Mouse (Mus musculus): ENCODE measurements around the gene Glrb. TPM values are rescaled to one million over a fixed set of nuclear protein-coding genes. Genes with fewer than 3 reads are reported as not detected.
A peak's percentile ranks its signal among the peaks of the same experiment; 100 is the strongest.

The Glrb gene
- total and polyA plus RNA-seq, 2 experiments from 2014 or later = 56.9 to 79.4 TPM

DNA sequence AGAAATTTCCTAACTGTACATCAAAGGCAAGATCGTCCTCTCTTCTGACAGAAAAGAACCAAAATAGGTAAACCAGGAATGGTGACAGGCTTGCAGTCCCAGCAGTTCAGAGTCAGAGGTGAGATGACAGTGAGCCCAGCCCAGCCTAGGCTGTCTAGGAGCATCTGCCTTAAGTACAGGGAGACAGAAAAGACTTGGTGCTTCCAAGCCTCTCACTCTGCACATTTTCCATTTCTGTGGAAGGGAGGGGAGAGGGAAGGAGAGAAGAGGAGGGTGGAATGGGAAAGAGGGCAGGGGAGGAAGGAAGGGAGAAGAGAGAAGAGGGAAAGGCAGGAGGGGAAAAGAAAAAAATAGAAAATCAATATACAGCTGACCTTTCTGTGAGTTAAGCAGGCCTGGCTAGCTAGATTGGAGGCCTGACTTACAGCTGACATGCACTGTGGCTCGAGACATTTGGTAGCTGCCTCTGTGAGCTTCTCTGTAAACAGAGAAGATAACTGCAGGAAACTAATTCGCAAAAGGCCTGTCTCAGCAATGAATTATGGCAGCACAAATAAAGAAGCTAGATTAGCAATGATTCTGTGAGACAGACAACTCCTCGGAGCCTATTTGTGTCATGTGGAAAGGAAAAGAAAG lies 20.3 kb downstream of the Glrb start:
- Histone ChIP-seq H3K36me3 (ENCODE audit: insufficient read depth) (no peaks in the 10 kb centered on the region), H3K4me3 (ENCODE audit: low read depth, low read length) (no peak overlapping the region), H3K4me1 (ENCODE audit: insufficient read depth) (no peaks in the 10 kb centered on the region), H3K9ac (no peak overlapping the region), H3K9me3 (ENCODE audit: low read length) (no peaks in the 10 kb centered on the region), H3K4me2 (ENCODE audit: low read depth) (no peak overlapping the region), H3K27ac (ENCODE audit: low read depth, low read length) (no peak overlapping the region; the same call in 1 of the 2 replicates), H3K27me3 (ENCODE audit: insufficient read depth, low read length) (no peaks in the 10 kb centered on the region)
- WGBS = 66% methylated on average over 4 of the region's 4 CpGs
- no peak for TF ChIP-seq CTCF (IDR thresholded peaks at IDR 0.05; ENCODE audit: low read depth)
- no peak for DNase-seq
- no peak for ATAC-seq

DNA sequence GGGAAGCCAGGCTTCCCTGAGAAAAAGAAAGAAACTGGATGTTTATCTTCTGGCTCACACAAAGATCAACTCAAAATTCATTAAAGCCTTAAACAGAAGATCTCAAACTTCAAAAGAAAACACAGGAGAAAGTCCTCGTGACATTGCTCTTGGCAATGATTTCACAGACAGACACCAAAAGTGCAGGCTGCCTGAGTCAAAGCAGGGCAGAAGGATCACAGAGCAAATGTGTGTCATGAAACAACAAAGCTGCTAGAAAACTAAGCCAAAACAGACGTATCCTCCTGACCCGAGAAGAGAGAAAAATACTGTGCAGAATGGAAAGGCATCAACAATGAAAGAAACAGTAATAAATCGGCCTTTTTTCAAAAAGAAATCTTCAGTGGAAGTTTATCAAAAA lies 22.4 kb downstream of the Glrb start:
- Histone ChIP-seq H3K4me3 (ENCODE audit: low read depth, low read length) (no peak overlapping the region), H3K36me3 (ENCODE audit: insufficient read depth) (no peaks in the 10 kb centered on the region), H3K27me3 (ENCODE audit: insufficient read depth, low read length) (no peaks in the 10 kb centered on the region), H3K9ac (no peak overlapping the region), H3K9me3 (ENCODE audit: low read length) (no peaks in the 10 kb centered on the region), H3K27ac (ENCODE audit: low read depth, low read length) (no peak overlapping the region), H3K4me2 (ENCODE audit: low read depth) (no peak overlapping the region), H3K4me1 (ENCODE audit: insufficient read depth) (no peaks in the 10 kb centered on the region)
- 37% methylated on average over 4 of the region's 4 CpGs for WGBS
- ATAC-seq = peak; percentile 59
- no peak for TF ChIP-seq CTCF (IDR thresholded peaks at IDR 0.05; ENCODE audit: low read depth)
- no peak for DNase-seq

DNA sequence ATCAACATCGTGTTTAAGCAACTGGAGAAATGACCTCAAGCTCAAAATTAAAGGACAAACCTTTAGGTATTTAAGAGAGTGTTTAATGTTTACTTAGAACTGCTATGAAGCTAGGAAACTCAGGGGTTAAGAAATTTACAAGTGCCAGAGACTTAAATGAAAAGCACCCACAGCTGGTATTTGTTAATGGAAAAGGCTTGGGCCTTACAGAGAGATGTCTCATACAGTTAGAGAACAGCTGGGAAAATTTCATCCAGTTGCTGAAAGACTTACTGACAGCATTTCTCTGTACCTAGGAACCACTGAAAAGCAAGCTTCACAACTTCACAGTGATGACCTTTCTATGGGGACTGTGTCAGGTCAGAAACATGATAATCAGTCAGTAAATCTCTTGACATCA lies 28.3 kb downstream of the Glrb start:
- no peak overlapping the region for H3K4me2 ChIP-seq (ENCODE audit: low read depth)
- H3K4me3 ChIP-seq (ENCODE audit: low read depth, low read length) = no peak overlapping the region
- ATAC-seq (no peak), DNase-seq (no peak)
- no peaks in the 10 kb centered on the region for H3K9me3 ChIP-seq (ENCODE audit: low read length)
- no peaks in the 10 kb centered on the region for H3K27me3 ChIP-seq (ENCODE audit: insufficient read depth, low read length)
- peaks cover 7% of the 10 kb centered on the region; the same call in 1 of the 2 replicates for H3K36me3 ChIP-seq (ENCODE audit: insufficient read depth)
- 84% methylated on average over 1 of the region's 1 CpGs for WGBS
- no peak for TF ChIP-seq CTCF (IDR thresholded peaks at IDR 0.05; ENCODE audit: low read depth)
- H3K9ac ChIP-seq = no peak overlapping the region
- no peaks in the 10 kb centered on the region for H3K4me1 ChIP-seq (ENCODE audit: insufficient read depth)
- no peak overlapping the region for H3K27ac ChIP-seq (ENCODE audit: low read depth, low read length)

DNA sequence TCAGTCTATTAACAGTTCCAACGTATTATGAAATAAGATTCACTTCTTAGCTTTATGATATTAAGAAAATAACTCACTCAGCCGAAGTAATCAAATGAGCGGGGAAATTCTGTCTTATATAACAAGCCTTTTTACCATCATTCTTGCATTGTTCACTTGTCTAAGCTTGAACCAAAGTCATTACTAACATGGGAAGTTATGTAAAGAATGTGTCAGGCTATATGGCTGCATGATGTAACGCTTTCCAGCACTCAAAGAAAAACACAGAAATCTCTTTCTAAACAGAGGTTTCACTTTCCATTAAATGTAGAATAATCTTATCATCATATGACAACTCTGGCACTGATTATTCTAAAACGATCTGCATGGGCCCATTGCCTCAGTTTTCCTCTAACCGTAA lies 29.9 kb downstream of the Glrb start:
- ATAC-seq = no peak

DNA sequence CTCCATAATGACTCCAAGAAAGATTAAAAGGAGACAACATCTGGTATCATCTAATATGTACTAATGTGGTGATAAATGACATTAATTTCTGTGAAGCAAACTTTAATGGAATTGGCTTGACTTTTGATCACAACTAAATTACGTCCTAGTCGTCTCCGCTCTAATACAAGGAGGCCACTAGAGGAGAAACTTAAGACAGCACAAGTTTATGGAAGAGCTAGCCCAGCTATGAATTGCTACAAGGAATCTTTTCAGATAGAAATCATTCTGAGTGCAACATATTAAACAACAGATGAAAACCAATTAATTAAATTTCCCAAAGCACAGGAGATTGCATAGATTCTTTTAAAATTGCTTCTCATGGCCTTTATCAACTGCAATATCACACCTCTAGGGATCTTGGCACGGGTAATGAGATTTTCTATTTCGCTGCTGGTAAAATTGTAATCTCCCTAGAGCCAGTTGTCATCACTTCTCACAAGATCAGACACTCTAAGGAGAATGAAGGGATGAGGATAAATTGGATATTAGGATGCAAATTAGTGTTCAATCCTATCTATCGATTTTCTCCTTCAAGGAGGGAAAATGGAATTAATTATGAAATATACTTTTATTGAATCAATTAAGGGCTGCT lies 32.7 kb downstream of the Glrb start:
- H3K4me1 ChIP-seq (ENCODE audit: insufficient read depth) = no peaks in the 10 kb centered on the region
- ATAC-seq = no peak
- no peak overlapping the region for H3K27ac ChIP-seq (ENCODE audit: low read depth, low read length)
- no peak overlapping the region for H3K4me3 ChIP-seq (ENCODE audit: low read depth, low read length)
- no peaks in the 10 kb centered on the region for H3K9me3 ChIP-seq (ENCODE audit: low read length)
- 79% methylated on average over 6 of the region's 6 CpGs for WGBS
- H3K27me3 ChIP-seq (ENCODE audit: insufficient read depth, low read length) = no peaks in the 10 kb centered on the region
- no peak for DNase-seq
- no peak overlapping the region for H3K9ac ChIP-seq
- TF ChIP-seq CTCF (IDR thresholded peaks at IDR 0.05; ENCODE audit: low read depth) = no peak
- H3K4me2 ChIP-seq (ENCODE audit: low read depth) = no peak overlapping the region
- peaks cover 7% of the 10 kb centered on the region; the same call in 1 of the 2 replicates for H3K36me3 ChIP-seq (ENCODE audit: insufficient read depth)

More for the DNA sequence above, 29.9 kb downstream of the Glrb start:
- Histone ChIP-seq H3K4me2 (ENCODE audit: low read depth) (no peak overlapping the region), H3K9me3 (ENCODE audit: low read length) (no peaks in the 10 kb centered on the region), H3K36me3 (ENCODE audit: insufficient read depth) (peaks cover 7% of the 10 kb centered on the region; the same call in 1 of the 2 replicates), H3K4me1 (ENCODE audit: insufficient read depth) (no peaks in the 10 kb centered on the region), H3K27ac (ENCODE audit: low read depth, low read length) (no peak overlapping the region), H3K9ac (no peak overlapping the region), H3K4me3 (ENCODE audit: low read depth, low read length) (no peak overlapping the region), H3K27me3 (ENCODE audit: insufficient read depth, low read length) (no peaks in the 10 kb centered on the region)
- WGBS = 89% methylated on average over 6 of the region's 6 CpGs
- no peak for TF ChIP-seq CTCF (IDR thresholded peaks at IDR 0.05; ENCODE audit: low read depth)
- DNase-seq = no peak

DNA sequence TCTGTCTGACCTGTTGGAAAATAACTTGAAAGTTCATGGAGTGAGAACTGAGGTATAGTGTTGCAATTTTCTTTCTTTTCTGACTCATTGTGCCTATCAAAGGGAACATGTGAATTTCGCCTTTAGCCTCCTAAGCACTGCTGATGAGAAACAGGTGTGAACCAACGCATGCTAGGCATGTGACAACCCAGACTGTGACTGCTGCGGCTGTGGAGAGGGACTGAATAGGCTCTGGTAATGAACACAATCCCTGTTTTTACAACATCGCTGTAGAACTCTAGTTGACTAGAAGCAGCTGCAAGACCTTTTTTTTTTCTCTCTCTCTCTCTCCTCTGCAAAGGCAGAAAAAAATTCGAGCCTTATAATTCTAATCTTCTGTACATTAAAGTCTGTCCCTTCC lies 34.9 kb downstream of the Glrb start:
- ATAC-seq = peak; percentile 71
- Histone ChIP-seq H3K4me2 (ENCODE audit: low read depth) (no peak overlapping the region), H3K4me1 (ENCODE audit: insufficient read depth) (0 out of 2 replicates have a peak, but pooled peaks cover 4% of the 10 kb centered on the region), H3K36me3 (ENCODE audit: insufficient read depth) (0 out of 2 replicates have a peak, but pooled peaks cover 4% of the 10 kb centered on the region), H3K9ac (no peak overlapping the region), H3K27ac (ENCODE audit: low read depth, low read length) (no peak overlapping the region), H3K4me3 (ENCODE audit: low read depth, low read length) (no peak overlapping the region), H3K27me3 (ENCODE audit: insufficient read depth, low read length) (no peaks in the 10 kb centered on the region), H3K9me3 (ENCODE audit: low read length) (no peaks in the 10 kb centered on the region)
- TF ChIP-seq CTCF (IDR thresholded peaks at IDR 0.05; ENCODE audit: low read depth) = no peak
- peak; percentile 21 for DNase-seq
- WGBS = 19% methylated on average over 5 of the region's 5 CpGs

DNA sequence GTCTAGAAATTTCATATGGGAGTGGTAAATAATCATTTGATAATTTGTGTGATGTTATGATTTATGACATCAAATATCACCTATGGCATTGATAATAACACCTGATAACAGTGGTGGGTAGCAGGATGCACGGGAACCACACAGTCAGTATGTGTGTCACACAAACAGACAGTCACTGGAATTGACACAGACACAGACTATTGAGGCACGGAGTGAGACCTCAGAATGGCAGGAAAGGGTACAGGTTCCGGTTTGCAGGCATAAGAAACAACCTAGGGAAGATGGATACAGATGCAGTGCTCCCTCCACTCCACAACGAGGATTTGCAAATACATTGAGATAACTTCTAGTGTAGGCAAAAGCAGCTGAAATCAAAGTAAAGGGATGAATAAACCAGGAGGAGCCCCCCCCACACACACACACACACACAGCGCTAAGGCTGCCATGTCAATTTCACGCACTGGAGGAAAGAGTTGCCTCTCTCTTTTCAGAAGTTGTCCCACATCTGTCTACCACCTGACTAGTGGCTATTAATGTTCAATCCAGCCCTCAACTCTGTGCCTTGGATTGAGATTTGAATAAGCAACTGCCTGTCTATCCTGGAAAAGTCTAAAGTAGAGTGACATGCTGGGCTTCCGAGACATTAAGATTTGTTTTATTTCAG lies 38.6 kb downstream of the Glrb start:
- TF ChIP-seq CTCF (IDR thresholded peaks at IDR 0.05; ENCODE audit: low read depth) = no peak
- DNase-seq (no peak), ATAC-seq (no peak)
- no peak overlapping the region for H3K9ac ChIP-seq
- no peak overlapping the region for H3K27ac ChIP-seq (ENCODE audit: low read depth, low read length)
- 88% methylated on average over 7 of the region's 7 CpGs for WGBS
- H3K27me3 ChIP-seq (ENCODE audit: insufficient read depth, low read length) = no peaks in the 10 kb centered on the region
- 0 out of 2 replicates have a peak, but pooled peaks cover 4% of the 10 kb centered on the region for H3K36me3 ChIP-seq (ENCODE audit: insufficient read depth)
- H3K4me1 ChIP-seq (ENCODE audit: insufficient read depth) = 0 out of 2 replicates have a peak, but pooled peaks cover 4% of the 10 kb centered on the region
- no peak overlapping the region for H3K4me2 ChIP-seq (ENCODE audit: low read depth)
- no peak overlapping the region for H3K4me3 ChIP-seq (ENCODE audit: low read depth, low read length)
- H3K9me3 ChIP-seq (ENCODE audit: low read length) = no peaks in the 10 kb centered on the region
